Mouse (Mus musculus) ES-Bruce4 (cell line): ENCODE results near the gene Gm21310. TPM values are rescaled to one million over a fixed set of nuclear protein-coding genes. Genes with fewer than 3 reads are reported as not detected.
"Not testable (repeated sequence)": the region's sequence is repeated elsewhere in the genome, so short reads cannot be mapped to it uniquely, and the experiment has no call there.

Experiments
- H3K27ac ChIP-seq: 2 replicates; pipeline ENCODE4 v1.5.1; 2012; ENCODE audit warnings: low read length, inconsistent platforms; ENCODE audit not compliant: insufficient read depth
- H3K27me3 ChIP-seq: 2 replicates; pipeline ENCODE4 v1.6.1; 2012; ENCODE audit warnings: mild to moderate bottlenecking, low read length, inconsistent platforms; ENCODE audit not compliant: control insufficient read depth, poor library complexity, insufficient read depth, severe bottlenecking
- H3K36me3 ChIP-seq: 2 replicates; pipeline ENCODE4 v1.6.1; 2012; ENCODE audit warnings: inconsistent platforms, mild to moderate bottlenecking, low read length, moderate library complexity; ENCODE audit not compliant: control insufficient read depth, poor library complexity, insufficient read depth, severe bottlenecking
- H3K4me1 ChIP-seq: one replicate; pipeline ENCODE4 v1.8.1; 2011; ENCODE audit warnings: low read length; ENCODE audit not compliant: control insufficient read depth, insufficient read depth
- H3K4me3 ChIP-seq: 2 replicates; pipeline ENCODE4 v1.5.1; 2011; ENCODE audit warnings: low read depth, mild to moderate bottlenecking, low read length
- H3K9ac ChIP-seq: 2 replicates; pipeline ENCODE4 v1.6.1; 2012; ENCODE audit warnings: low read depth, mild to moderate bottlenecking, inconsistent platforms; ENCODE audit not compliant: poor library complexity, severe bottlenecking
- H3K9me3 ChIP-seq: replicated peaks from 2 replicates; pipeline ENCODE4 v1.6.1; 2012; ENCODE audit warnings: mild to moderate bottlenecking, low read length, inconsistent platforms; ENCODE audit not compliant: control insufficient read depth, poor library complexity, insufficient read depth, severe bottlenecking
- polyA plus RNA-seq: library from polyadenylated mRNA; stranded (reverse); fragments of >200 nt; gene quantifications from 2 replicates; pipeline ENCODE4 v1.2.4, GENCODE M21; 2011; ENCODE audit warnings: low read depth; ENCODE audit not compliant: missing spikeins, insufficient read depth, insufficient read length

Gm21310 gene
- polyA plus RNA-seq: not detected in 2 replicates

- H3K4me1 ChIP-seq, H3K9ac ChIP-seq, H3K4me3 ChIP-seq, H3K36me3 ChIP-seq, H3K9me3 ChIP-seq, H3K27me3 ChIP-seq, H3K27ac ChIP-seq: not testable (repeated sequence)
Measured at GRCm38 (mm10) chrY:10147083-10147482, at the start of gene Gm21310. Gene Gm21310, minus strand, starts transcription at chrY:10147183.

Other genes starting within 250 kb of the Gm21310 start
- gene Gm20834, start 177.4 kb upstream of the Gm21310 start, polyA plus RNA-seq: not detected in 2 replicates